Mouse (Mus musculus) kidney, adult 2 months (tissue): ENCODE measurements around the gene Gpatch11.

Experiments
- CTCF ChIP-seq: fragments of 200-500 bp; conservative IDR thresholded peaks from 2 replicates; pipeline ENCODE4 v1.5.1; 2011; ENCODE audit warnings: low read depth, mild to moderate bottlenecking, control low read depth, low read length, moderate library complexity, mixed read lengths; ENCODE audit not compliant: insufficient read depth, insufficient read length
- POLR2A ChIP-seq: fragments of 200-500 bp; IDR thresholded peaks from one replicate; pipeline ENCODE4 v1.6.1; 2011; ENCODE audit warnings: low read depth, low read length, control low read depth

- TF ChIP-seq CTCF (no peak), POLR2A (no peak)
These were observed 47.9 kb downstream of the Gpatch11 start for GRCm38 (mm10) chr17:78883291-78883690.
